Mouse (Mus musculus): ENCODE results near the gene Rnps1.
A peak's percentile ranks its signal among the peaks of the same experiment; 100 is the strongest.
"Not testable (repeated sequence)": the region's sequence is repeated elsewhere in the genome, so short reads cannot be mapped to it uniquely, and the experiment has no call there.

The Rnps1 gene

DNA sequence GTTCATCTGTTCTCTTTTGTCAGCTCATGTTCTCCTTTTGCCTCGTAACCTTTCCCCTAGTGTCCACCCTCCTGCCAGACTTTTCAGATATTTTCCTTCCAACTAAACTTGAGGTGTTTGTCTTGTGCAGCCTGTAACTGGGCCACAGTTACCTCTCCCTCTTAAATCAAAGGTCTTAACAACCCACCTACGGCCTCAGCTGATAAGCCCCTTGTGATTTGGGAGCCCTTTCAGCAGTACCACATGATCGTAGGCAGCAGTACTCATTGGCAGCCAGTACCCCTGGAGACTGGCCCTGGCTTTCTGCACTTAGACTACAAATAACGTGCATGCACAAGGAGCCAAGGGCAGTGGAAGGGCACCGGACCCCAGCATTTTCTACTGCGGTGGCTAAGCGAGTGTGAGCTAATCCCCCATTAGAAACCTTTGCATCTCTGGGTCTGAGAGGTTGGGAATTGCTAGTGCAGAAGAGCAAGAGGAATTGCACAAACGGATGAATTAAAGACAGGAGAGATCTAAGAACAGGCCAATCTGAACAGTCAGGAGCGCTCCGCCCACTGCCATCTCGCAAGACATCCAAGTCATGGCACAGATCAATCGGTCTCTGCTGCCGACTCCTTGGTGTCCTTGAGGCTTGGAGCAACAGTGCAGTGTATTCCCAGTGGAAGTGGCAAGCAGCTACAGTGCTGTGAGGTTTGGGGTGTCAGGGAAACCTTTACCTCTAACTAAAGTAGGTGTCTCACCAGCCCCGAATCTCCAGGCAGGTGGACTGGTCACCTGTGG lies 15.0 kb downstream of the Rnps1 start:
- no peak for DNase-seq

DNA sequence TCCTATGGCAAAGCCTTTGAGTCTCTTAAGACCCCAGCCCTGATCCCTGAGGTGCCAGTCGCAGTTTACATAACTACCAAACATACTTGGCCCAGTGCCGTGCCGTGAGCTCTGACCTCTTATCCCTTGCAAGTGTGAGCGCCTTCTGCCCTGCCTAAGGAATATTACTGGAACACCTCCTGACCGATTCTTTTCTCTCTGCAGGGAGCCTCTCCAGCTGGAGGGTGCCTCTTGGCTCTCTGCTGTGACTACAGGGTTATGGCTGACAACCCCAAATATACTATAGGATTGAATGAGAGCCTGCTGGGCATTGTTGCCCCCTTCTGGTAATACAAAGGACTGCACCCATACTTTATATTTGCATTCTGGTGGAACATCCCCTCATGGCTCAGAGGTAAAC lies 22.7 kb downstream of the Rnps1 start:
- peak; percentile 37 for DNase-seq

DNA sequence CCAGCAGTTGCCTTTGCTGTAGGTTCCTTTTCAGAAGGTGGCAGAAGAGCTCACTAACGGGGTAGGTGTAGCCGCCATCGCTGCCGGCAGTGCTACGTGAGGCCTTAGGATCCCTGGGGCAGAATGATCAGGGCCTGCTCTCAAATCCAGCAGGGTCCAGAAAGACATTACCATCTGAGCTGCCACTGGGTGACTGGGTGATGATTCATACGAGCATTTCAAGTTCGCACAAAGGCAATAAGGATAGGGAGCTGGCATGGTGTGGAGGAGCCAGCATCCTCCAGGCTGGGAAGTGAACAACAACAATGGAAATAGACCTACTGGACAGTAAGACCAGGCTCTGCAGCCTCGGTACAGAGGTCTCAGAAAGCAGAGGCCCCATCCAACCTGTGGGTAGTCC lies 26.0 kb downstream of the Rnps1 start:
- no peak for DNase-seq

DNA sequence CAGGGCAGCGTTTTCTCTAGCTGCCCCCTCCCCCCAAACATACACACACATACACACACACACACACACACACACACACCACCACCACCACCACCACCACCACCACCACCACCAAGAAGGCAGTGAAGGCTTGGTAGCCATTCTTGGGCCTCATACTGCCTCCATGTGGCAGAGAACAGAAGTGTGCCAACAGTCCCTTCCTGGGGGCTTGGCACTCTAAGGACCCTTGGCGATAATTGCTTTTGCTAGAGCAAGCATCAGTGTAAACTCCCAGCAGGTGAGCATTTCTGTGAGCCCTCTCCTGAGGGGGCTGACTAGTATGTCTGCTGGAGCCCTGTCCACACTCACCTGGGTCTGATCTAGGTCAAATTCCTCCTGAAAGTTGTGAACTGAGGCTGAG lies 26.8 kb downstream of the Rnps1 start:
- DNase-seq = no peak

DNA sequence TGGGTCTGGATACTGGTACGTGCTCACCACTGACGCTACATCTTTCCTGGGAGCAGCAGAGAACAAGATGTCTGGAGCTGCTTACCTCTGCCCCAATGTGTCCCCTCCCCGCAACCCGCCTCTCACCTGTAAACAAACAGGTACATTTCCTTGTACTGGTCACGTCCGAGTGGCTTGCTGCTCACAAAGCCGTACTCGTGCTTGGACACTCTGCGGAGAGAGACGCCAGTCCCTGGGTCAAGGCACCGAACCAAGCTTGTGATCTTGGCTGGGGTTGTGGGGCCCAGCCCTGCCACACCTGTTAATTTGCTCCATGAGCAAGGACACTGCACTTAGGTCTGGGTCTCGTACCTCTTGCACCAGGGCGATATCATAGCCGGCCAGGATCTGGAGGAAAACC lies 27.7 kb downstream of the Rnps1 start:
- DNase-seq = no peak

DNA sequence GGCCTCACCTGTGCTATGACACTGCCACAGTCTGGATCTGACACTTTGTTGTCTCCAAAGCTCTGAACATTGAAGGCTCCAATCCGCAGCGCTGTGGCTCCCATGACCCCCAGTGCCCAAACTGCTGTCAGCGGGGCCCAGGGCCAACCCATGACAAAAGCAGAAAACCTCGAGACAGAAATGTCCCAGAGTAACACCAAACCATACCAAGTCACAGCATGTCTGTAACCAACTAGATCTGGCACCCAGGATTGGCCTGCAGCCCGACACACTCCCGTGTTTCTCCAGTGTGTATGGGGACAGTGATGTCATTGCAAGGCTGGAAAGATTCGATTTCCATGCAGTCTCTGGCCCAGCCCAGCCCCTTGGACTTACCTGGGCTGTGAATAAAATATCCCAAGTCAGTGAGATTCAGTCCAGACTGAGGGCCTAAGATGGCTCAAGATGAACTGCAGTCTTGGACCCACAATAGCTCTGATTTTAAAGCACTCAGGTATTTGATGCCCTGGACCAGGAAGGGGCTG lies 28.3 kb downstream of the Rnps1 start, which contains the start of gene Dnase1l2:
Gene Dnase1l2 (minus strand): TSS at position 474 of the 524 bp plus-strand sequence.
- no peak for DNase-seq

DNA sequence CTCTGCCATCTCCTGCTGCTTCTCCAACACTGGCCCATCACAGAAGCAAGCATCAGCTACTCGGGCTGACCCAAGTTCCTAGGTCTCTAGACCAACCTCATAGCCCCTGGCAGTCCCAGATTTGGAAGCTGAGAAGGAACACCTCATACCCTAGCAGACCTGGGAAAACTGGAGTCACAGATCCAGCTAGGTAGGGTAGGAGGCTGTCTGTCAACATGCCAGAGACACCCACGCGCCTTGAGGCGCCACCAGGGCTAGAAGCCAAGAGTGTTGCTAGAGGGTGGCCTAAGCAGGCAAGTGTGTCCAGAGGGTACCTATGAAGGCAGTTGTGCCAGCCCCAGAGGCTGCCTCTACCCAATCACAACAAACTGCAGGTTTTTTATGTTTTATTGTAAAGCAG lies 29.0 kb downstream of the Rnps1 start:
- DNase-seq = no peak

DNA sequence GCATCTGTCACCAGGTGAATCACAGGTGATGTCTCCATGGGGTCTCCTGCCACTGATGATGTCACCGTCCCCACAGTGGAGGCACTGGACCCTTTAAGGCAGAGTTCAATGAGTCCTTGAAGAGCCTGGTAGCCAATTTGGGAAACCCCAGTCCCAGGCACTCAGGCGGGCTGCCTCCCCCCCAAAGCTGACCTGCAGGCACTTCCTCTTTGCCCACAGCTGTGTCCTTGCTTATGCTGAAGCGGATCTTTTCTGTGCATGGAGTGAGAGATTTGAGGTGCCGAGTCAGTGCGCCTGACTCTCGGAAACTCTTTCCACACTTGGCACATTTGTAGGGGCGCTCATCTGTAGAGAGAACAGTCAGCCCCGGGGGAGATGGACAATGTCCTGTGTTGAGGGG lies 32.2 kb downstream of the Rnps1 start:
- DNase-seq = no peak

DNA sequence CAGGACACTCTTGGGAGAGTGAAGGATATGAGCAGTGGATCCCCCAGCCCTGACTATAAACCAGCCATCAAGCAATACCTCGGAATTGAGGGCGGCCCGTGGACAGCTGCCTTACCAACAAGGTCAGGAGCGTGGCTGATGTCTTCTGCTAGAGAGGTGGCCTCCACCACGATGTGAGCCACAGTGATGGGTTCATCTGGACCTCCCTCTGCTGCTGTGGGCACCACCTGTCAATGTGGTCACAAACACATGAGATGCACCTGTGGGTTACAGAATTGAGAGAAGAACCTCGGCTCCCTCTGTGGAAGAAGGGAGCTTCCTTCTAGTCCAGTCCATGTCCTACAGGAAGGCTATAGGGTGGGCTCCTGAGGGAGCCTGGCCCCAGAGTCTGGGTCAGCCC lies 35.1 kb downstream of the Rnps1 start:
- DNase-seq = no peak

DNA sequence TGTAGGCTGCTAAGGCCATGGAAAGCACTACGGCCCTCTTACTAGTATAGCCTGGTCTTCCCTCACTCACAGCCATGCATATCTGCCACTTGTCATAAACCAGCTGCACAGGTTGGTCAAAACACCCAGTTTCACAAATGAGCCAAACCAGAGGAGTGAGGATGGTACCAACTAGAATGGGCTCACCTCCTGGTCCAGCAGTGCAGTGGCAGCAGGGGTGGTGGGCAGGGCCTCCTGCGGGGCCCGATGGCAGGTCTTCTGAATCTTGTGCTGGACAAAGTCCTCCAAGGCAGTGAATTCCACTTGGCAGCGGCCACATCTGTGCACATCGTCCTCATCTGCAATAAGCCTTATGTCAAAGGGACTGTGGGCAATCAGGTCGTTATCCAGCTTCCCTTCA lies 36.9 kb downstream of the Rnps1 start:
- DNase-seq = no peak

DNA sequence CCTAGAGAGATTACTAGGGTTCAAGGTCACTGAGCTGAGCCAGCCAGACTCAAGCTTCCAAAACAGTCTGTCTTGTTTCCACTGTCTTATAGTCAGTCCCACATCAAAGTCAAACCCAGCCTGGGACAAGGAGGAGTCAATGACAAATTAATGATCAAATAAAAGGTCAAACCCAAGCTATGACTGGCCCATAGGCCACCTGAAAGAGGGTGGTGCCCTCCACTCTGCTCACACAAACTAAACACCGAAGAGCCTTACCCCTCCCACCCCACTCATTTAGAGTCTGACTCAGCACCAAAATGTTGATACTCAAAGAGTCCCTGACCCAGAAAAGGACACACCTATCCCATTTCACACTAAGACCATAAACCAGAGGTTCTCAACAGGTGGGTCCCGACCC lies 39.0 kb downstream of the Rnps1 start:
- DNase-seq = no peak

DNA sequence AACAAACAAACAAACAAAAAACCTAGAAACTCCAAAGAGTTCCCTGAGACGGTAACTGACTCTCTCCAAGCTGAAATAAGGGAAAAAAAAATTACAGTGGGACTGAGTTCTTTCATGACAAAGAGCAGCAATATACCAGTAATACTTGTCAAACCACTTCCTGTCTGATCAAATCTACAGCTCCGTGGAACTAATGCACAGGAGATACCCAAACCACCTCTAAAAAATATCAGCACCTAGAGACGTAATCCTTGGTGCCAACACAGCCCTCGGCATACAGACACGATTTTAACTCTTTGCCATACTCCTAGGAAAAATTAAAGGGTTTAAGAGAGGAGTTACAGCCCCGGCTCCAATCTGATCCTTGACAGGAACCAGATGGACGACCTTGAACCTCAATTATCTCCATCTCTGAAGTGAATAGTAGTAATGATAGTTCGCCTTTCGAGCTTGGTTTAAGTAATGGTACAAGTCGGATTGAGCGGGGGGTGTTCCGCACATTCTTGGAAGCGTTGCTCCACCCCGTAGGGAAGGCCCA lies 39.9 kb downstream of the Rnps1 start:
- no peak for DNase-seq

DNA sequence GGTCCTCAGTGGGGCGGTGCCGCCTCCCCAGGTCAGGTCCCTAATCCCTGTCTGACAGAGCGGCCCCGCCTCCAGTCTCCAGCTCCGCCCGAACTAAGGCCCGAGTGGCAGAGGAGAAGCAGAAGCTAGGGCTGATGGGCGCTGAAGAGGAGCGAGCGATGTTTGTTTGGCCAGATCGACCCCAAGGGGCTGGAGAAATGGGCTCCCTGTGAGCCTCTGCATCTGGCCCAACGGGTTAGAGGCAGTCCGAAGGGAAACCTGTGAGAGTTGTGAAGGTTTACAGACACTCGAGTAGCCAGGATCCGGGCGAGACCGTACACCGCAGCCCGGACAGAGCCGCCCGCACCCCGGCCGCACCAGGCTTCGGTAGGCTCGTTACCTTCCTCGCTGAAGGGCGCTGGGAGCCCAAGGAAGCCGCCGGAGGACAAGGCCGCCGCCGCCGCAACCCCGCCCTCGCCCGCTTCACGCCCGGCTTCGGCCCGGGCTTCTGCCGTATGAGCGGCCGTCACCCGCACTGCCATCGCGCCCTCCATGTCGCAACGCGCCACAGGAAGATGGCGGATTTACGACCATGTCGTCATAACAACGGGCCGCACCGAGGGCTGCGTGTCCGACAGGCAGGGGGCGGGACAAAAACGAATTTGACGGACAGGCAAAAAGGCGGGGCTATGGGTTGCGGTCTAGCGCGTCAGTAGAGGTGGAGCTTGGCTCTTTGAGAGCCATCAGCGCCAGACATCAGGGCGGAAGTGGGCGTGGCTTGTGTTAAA lies 40.6 kb downstream of the Rnps1 start:
- DNase-seq = peak; percentile 100

DNA sequence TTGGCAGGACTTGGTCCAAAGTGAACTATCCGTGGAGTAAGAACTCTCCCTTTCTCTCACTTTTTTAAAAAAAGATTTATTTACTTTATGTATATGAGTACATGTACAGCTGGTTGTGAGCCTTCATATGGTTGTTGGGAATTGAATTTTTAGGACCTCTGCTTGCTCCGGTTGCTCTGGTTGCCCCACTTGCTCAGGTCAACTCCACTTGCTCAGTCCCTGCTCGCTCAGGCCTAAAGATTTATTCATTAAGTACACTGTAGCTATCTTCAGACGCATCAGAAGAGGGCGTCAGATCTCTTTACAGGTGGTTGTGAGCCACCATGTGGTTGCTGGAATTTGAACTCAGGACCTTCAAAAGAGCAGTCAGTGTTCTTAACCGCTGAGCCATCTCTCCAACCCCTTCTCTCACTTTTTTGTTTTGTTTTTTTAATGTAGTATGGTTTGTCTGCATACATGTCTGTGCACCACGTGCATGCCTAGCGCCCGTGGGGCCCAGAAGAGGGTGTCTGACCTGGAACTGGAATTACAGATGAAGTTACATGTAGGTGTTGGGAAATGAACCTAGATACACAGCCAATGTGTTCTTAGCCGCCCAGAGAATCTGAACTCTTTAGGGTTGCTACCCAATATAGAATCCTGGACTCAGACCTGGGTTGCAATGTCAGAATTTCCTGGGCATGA lies 41.3 kb downstream of the Rnps1 start:
- DNase-seq = not testable (repeated sequence)

DNA sequence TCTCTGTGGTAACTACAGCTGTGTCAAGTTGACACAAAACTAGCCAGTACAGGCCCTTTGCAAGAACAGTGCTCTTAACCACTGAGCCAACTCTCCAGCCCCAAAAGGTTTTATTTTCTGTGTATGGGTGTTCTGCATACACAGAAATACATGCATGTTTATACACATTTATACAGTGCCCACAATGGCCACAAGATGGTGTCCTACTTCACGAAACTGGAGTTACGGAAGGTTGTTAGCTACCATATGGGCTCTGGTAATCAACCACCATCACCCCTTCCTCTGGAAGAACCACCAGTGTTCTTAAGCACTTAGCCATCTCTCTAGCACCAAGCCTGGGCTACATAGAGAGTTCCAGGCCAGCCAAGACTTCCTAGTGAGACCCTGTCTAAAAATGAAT lies 47.2 kb downstream of the Rnps1 start:
- peak; percentile 45 for DNase-seq

DNA sequence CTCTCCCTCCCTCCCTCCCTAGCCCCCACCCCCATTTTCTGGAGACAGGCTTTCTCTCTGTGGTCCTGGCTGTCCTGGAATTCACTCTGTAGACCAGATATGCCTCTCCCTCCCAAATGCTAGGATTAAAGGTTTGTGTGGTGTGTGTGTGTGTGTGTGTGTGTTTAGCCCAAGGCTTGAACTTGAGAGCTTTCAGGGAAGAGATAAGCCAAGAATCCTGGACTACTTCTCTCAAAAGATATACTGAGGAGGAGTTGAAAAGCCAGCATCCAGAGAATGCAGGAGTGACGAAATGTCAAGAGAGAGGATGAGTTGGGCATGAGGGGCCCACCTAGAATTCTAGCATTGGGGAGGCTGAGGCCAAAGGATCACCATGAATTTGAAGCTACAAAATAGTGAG lies 48.6 kb downstream of the Rnps1 start:
- no peak for DNase-seq

DNA sequence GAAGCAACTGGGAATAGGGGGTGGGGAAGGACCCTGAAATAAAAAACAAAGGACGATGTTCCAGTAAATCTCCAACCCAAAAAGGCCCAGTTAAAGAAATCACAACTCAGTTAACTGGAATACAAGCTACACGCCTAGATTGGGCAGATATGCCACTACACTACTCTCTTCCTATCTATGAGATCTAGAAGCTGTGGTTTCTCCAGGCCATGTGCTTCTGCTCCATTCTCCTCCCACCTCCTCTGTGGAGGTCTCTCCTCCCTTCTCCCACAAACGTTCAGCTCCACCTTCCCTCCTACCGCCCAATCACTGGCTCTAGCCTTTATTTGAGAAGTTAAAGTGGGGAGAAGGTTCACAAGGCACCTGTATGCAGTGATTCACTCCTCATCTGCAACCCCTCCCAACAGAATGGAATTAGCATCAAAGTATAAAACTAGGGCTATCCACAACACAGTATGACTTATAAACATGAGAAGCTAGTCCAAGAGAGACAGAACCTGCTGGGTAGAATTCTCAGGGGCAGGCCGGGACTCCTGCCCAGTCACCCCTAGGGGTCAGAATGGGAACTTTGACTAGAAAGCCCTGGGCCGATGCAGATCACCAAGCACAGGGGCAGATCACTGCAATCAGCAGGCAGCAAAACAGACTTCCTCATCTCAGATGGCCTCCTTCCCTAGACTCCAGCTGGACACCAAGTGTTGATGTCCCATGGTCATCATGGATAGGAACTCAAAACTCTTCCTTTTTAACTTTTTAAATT lies 49.2 kb downstream of the Rnps1 start:
- no peak for DNase-seq

DNA sequence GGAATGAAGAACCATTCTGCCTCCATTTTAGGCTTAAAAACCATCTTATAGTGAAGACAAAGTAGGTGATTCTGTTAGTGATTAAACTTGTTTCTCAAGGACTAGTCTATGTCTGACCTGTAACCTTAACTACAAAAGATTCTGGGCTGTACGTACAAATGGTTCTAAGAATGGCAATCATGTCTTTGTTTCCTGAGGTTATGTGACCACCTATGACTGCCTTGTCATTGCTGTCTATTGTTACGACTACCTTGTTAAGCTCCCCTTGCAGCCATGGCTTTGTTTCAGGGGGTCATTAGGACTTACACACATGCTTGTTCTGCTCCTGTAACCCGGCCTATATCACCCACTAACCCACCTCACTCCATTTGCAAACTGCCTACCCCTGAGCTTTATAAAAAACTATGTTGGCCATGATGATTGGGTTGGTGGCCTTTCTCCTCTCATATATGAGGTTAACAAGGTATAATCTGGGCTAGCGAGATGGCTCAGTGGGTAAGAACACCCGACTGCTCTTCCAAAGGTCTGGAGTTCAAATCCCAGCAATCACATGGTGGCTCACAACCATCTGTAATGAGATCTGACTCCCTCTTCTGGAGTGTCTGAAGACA lies 54.4 kb downstream of the Rnps1 start:
- DNase-seq = no peak

DNA sequence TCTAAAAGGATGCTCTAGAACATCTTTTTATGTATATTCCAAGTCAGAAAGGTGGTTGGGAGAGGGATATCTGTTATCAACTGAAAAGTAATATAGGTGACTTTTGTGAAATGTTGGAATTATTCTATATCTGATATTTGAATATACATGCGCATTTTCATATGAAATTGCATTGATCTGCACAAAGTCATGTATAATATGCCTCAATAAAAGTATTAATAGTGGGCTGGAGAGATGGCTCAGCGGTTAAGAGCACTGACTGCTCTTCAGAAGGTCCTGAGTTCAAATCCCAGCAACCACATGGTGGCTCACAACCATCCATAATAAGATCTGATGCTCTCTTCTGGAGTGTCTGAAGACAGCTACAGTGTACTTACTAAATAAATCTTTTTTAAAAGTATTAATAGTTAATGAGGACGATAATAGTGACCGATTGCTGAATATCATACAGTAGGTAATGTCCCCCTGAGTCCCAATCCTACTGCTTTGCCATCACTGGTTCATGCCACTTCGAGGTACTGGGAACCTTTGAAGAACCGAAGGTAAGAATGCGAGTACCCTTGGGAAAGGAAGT lies 55.1 kb downstream of the Rnps1 start:
- DNase-seq = no peak

DNA sequence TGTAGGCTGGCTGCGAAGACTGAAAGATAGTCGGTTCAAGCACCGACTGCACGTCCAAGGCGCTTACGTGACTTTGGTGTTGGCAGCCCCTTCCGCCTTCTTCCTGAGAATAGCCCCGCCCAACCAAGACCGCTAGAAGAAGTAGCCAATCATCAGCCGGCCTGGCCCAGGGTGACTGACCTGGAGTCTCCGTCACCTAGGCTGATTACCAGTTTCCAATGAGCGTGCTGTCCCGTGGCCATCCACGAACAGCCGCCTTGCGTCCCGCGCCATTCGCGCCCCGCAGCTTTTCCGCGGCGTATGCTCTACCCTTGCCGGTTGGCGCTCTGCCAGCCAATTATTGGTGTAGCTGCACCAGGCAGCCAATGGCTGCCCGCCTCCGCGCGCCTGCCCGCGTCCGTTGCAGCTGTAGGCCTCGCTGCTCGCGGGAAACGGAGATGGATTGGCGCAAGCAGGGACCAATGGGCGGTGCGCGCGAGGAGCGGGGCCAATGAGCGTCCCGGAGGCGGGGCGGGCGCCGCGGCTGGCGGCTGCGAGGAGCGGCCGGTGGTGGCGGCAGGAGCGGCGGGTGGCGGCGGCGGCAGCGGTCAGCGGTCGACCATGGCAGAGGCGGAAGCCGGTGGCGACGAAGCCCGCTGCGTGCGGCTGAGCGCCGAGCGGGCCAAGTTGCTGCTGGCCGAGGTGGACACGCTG lies 55.7 kb downstream of the Rnps1 start, which contains the start of the genes E4f1 and Pgp:
Gene E4f1 (minus strand): TSS at position 404 of the 693 bp plus-strand sequence.
Gene Pgp (plus strand): TSS at position 483 of the 693 bp plus-strand sequence.
- DNase-seq = peak; percentile 99

All from lung, postnatal 14 days (tissue).